In the genomic region with DNA sequence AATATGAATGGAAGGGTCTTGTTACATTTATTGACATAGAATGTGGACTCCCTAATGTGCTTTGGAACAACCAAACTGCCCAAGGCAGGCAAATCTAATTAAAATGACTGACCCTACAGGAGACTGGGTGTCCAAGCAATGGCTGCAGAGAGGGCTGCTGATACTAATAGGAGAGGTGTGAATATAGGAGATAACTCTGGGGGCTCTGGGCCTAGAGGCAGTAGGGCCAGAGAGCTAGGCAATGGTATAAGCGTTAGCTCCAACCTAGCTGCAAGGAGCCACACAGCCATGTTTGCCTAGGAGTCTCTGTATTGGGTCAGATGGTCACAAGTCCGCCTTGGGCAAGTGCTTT, we compare ENCODE assay signal across 18 mouse cellular contexts.
DNase-seq lines count a peak whose midpoint lies in the region; ATAC-seq and TF ChIP-seq lines count a peak whose summit lies in the region.
"Had no signal": no experiment of that assay in that cellular context is flagged by ENCODE, and none has a peak within 500 bp of the region (broad histone marks: within the 10 kb centered on the region; RNA-seq: fewer than 3 reads in every experiment).

No protein-coding gene starts in this region.

- H3K4me1 ChIP-seq in hindbrain, embryonic 12.5 days, result peaks cover 25% of the 10 kb centered on the region
- H3K4me1 ChIP-seq in midbrain, embryonic 12.5 days, result peaks cover 31% of the 10 kb centered on the region
- H3K4me1 ChIP-seq in neural tube, embryonic 15.5 days, result peaks cover 17% of the 10 kb centered on the region

- no peak for DNase-seq in layer of hippocampus, adult 2 months (ENCODE audit: low spot score in 2 of 2)
- DNase-seq in layer of hippocampus, postnatal 14 days (ENCODE audit: low spot score in 2 of 2), result no peak
- no peak for DNase-seq in cerebellum, postnatal 4 days (ENCODE audit: low spot score in 2 of 2)
- DNase-seq in adrenal gland, adult 2 months, result no peak
- no peak for DNase-seq in ovary, postnatal 10 days (ENCODE audit: low spot score)
- DNase-seq: adrenal gland, adult 8-10 months; gastrocnemius, postnatal 25 days; heart, postnatal 10 days; kidney, adult 8-10 months; kidney, postnatal 36 days; liver; lung, adult 18-20 months; thymus, adult 18-20 months had no signal

- peak overlapping the region; percentile 59 for H3K27ac ChIP-seq in layer of hippocampus, adult 2 months
- H3K27ac ChIP-seq in hindbrain, embryonic 12.5 days, result peak overlapping the region; percentile 79
- H3K27ac ChIP-seq in midbrain, embryonic 12.5 days (replicated peaks), result peak overlapping the region; percentile 79
- H3K27ac ChIP-seq in neural tube, embryonic 15.5 days (replicated peaks), result peak overlapping the region; percentile 7; the same call in 1 of the 2 replicates
- H3K27ac ChIP-seq: heart, embryonic 10.5 days had no signal

- peak; percentile 51 for ATAC-seq in hindbrain, embryonic 12.5 days (ENCODE audit: low FRiP score)
- peak; percentile 42 for ATAC-seq in midbrain, embryonic 12.5 days (ENCODE audit: low FRiP score, low read depth)
- ATAC-seq in neural tube, embryonic 15.5 days (ENCODE audit: low FRiP score), result peak; percentile 30
- ATAC-seq: inflammation-experienced regulatory T-cells, adult 6 months had no signal

- no peaks in the 10 kb centered on the region for H3K9me3 ChIP-seq in hindbrain, embryonic 12.5 days (replicated peaks)
- no peaks in the 10 kb centered on the region for H3K9me3 ChIP-seq in midbrain, embryonic 12.5 days
- H3K9me3 ChIP-seq in neural tube, embryonic 15.5 days (replicated peaks), result no peaks in the 10 kb centered on the region
- H3K9me3 ChIP-seq: heart, embryonic 10.5 days had no signal

- no peak for TF ChIP-seq CTCF in layer of hippocampus, adult 2 months (conservative IDR thresholded peaks at IDR 0.05)

- no peak overlapping the region for H3K4me2 ChIP-seq in hindbrain, embryonic 12.5 days (replicated peaks)
- H3K4me2 ChIP-seq in midbrain, embryonic 12.5 days (replicated peaks), result 0 out of 2 replicates have a peak overlapping the region, but pooled peaks have one; percentile 35
- H3K4me2 ChIP-seq in neural tube, embryonic 15.5 days, result no peak overlapping the region

- WGBS in hindbrain, embryonic 12.5 days, result 73% methylated on average over 2 of the region's 2 CpGs
- WGBS in midbrain, embryonic 12.5 days, result 65% methylated on average over 2 of the region's 2 CpGs
- 56% methylated on average over 2 of the region's 2 CpGs for WGBS in neural tube, embryonic 15.5 days

- H3K9ac ChIP-seq in hindbrain, embryonic 12.5 days, result no peak overlapping the region
- no peak overlapping the region for H3K9ac ChIP-seq in midbrain, embryonic 12.5 days (replicated peaks)
- no peak overlapping the region for H3K9ac ChIP-seq in neural tube, embryonic 15.5 days (replicated peaks)

- H3K27me3 ChIP-seq in hindbrain, embryonic 12.5 days, result no peaks in the 10 kb centered on the region
- no peaks in the 10 kb centered on the region for H3K27me3 ChIP-seq in midbrain, embryonic 12.5 days
- no peaks in the 10 kb centered on the region for H3K27me3 ChIP-seq in neural tube, embryonic 15.5 days (replicated peaks)

- peaks cover 6% of the 10 kb centered on the region; the same call in 1 of the 2 replicates for H3K36me3 ChIP-seq in hindbrain, embryonic 12.5 days
- peaks cover 7% of the 10 kb centered on the region; the same call in 1 of the 2 replicates for H3K36me3 ChIP-seq in midbrain, embryonic 12.5 days
- 0 out of 2 replicates have a peak, but pooled peaks cover 12% of the 10 kb centered on the region for H3K36me3 ChIP-seq in neural tube, embryonic 15.5 days
- H3K36me3 ChIP-seq: heart, embryonic 10.5 days had no signal

- no peak overlapping the region for H3K4me3 ChIP-seq in layer of hippocampus, adult 2 months
- H3K4me3 ChIP-seq in hindbrain, embryonic 12.5 days, result no peak overlapping the region
- H3K4me3 ChIP-seq in midbrain, embryonic 12.5 days, result no peak overlapping the region
- H3K4me3 ChIP-seq in neural tube, embryonic 15.5 days (replicated peaks), result no peak overlapping the region
- H3K4me3 ChIP-seq: heart, embryonic 10.5 days had no signal

Comparison
In these comparisons a context has a peak if more than half of its experiments do, and no peak if none do; other contexts are left out.
1. H3K27ac ChIP-seq: peak in every context shown above with its lines; median percentile 79 in hindbrain, embryonic 12.5 days; 79 in midbrain, embryonic 12.5 days; 59 in layer of hippocampus, adult 2 months; 7 in neural tube, embryonic 15.5 days.